8 mouse cellular contexts compared by ENCODE assay signal in genomic region chr8:122550234-122550994, GRCm38 (mm10). TPM values are rescaled to one million over a fixed set of nuclear protein-coding genes. Genes with fewer than 3 reads are reported as not detected.
A peak's percentile ranks its signal among the peaks of the same experiment; 100 is the strongest.
DNase-seq lines count a peak whose midpoint lies in the region; ATAC-seq and TF ChIP-seq lines count a peak whose summit lies in the region.

No protein-coding gene starts in this region.

- no peaks in the 10 kb centered on the region for H3K9me3 ChIP-seq in lung, postnatal 0 days (ENCODE audit: low read length)
- H3K9me3 ChIP-seq in stomach, embryonic 14.5 days (ENCODE audit: control insufficient read depth, low read depth, low read length), result no peaks in the 10 kb centered on the region

- H3K36me3 ChIP-seq in lung, postnatal 0 days (ENCODE audit: insufficient read depth, low read length), result no peaks in the 10 kb centered on the region
- H3K36me3 ChIP-seq in stomach, embryonic 14.5 days (ENCODE audit: control insufficient read depth, insufficient read depth, low read length), result no peaks in the 10 kb centered on the region

- peak overlapping the region; percentile 46 for H3K4me3 ChIP-seq in layer of hippocampus, adult 2 months
- peak overlapping the region; percentile 59 for H3K4me3 ChIP-seq in bone marrow, adult 2 months (replicated peaks; ENCODE audit: control insufficient read depth, low read depth, low read length)
- H3K4me3 ChIP-seq in lung, postnatal 0 days (ENCODE audit: low read depth, low read length), result peak overlapping the region; percentile 83
- peak overlapping the region; percentile 70 for H3K4me3 ChIP-seq in stomach, embryonic 14.5 days (ENCODE audit: low read depth, low read length)

- no peak for DNase-seq in layer of hippocampus, adult 2 months (ENCODE audit: low spot score in 2 of 2)
- DNase-seq in layer of hippocampus, postnatal 14 days (ENCODE audit: low spot score in 2 of 2), result no peak
- DNase-seq in gastrocnemius, postnatal 10 days, result peak; percentile 69
- DNase-seq in kidney, adult 18-20 months, result peak; percentile 74
- peak; percentile 78 for DNase-seq in lung, postnatal 0 days (ENCODE audit: low spot score)
- no peak for DNase-seq in cerebellum, adult 9-11 months

- peak overlapping the region; percentile 46; the same call in 1 of the 2 replicates for H3K27ac ChIP-seq in layer of hippocampus, adult 2 months
- peak overlapping the region; percentile 83 for H3K27ac ChIP-seq in bone marrow, adult 2 months (ENCODE audit: control insufficient read depth, insufficient read depth, low read depth, low read length, poor library complexity)
- H3K27ac ChIP-seq in lung, postnatal 0 days (ENCODE audit: low read length), result peak overlapping the region; percentile 93
- peak overlapping the region; percentile 90 for H3K27ac ChIP-seq in stomach, embryonic 14.5 days (ENCODE audit: low read length)

- peak overlapping the region; percentile 84 for H3K4me2 ChIP-seq in lung, postnatal 0 days (replicated peaks; ENCODE audit: low read depth, low read length)
- peak overlapping the region; percentile 72 for H3K4me2 ChIP-seq in stomach, embryonic 14.5 days (replicated peaks; ENCODE audit: low read depth, low read length)

- H3K9ac ChIP-seq in lung, postnatal 0 days (replicated peaks; ENCODE audit: low read depth), result peak overlapping the region; percentile 84
- peak overlapping the region; percentile 93 for H3K9ac ChIP-seq in stomach, embryonic 14.5 days (replicated peaks; ENCODE audit: low read depth, low read length)

- no peak for TF ChIP-seq EP300 in lung, postnatal 0 days (IDR thresholded peaks at IDR 0.05)

- 2% methylated on average over 52 of the region's 52 CpGs for WGBS in bone marrow, adult 2 months
- WGBS in lung, postnatal 0 days, result 2% methylated on average over 40 of the region's 52 CpGs
- WGBS in stomach, embryonic 14.5 days, result 3% methylated on average over 52 of the region's 52 CpGs

- H3K27me3 ChIP-seq in lung, postnatal 0 days (replicated peaks; ENCODE audit: insufficient read depth, low read length), result no peaks in the 10 kb centered on the region
- no peaks in the 10 kb centered on the region for H3K27me3 ChIP-seq in stomach, embryonic 14.5 days (ENCODE audit: control insufficient read depth, insufficient read depth, low read length)

- peak; percentile 52 for ATAC-seq in lung, postnatal 0 days
- ATAC-seq in stomach, embryonic 14.5 days (ENCODE audit: insufficient number of reproducible peaks, insufficient read depth, low FRiP score, low read depth), result peak; percentile 42

- TF ChIP-seq CTCF in layer of hippocampus, adult 2 months (conservative IDR thresholded peaks at IDR 0.05), result no peak
- no peak for TF ChIP-seq CTCF in bone marrow, adult 2 months (IDR thresholded peaks at IDR 0.05; ENCODE audit: control insufficient read depth, insufficient read depth, low read length)
- TF ChIP-seq CTCF in lung, postnatal 0 days (IDR thresholded peaks at IDR 0.05), result no peak

- H3K4me1 ChIP-seq in bone marrow, adult 2 months (ENCODE audit: control insufficient read depth, insufficient read depth, low read length), result peaks cover 15% of the 10 kb centered on the region
- peaks cover 28% of the 10 kb centered on the region for H3K4me1 ChIP-seq in lung, postnatal 0 days (ENCODE audit: insufficient read depth, low read depth, low read length)
- H3K4me1 ChIP-seq in stomach, embryonic 14.5 days (ENCODE audit: control insufficient read depth, insufficient read depth, low read length), result peaks cover 33% of the 10 kb centered on the region

- no peak for TF ChIP-seq POLR2A in bone marrow, adult 2 months (IDR thresholded peaks at IDR 0.05; ENCODE audit: borderline replicate concordance, control insufficient read depth, low read depth, low read length)

RNA-seq across cellular contexts. Expression of gene Piezo1, which starts 0.7 kb away (rescaled TPM):
- total RNA-seq in layer of hippocampus, adult 2 months (2021), result 1 to 10 TPM; 3.1 to 5.5 TPM
- 1 to 10 TPM; 5.1 to 6.5 TPM for total RNA-seq in layer of hippocampus, postnatal 14 days (2021)
- polyA plus RNA-seq in bone marrow, adult 2 months (2011; ENCODE audit: insufficient read depth, insufficient read length, low replicate concordance, missing spikeins), result 21.6 and 49.3 TPM in 2 replicates
- total RNA-seq in gastrocnemius, postnatal 10 days (2021), result 10 to 100 TPM; 24.5 to 30.9 TPM
- polyA plus RNA-seq in lung, postnatal 0 days (2015; fragmentation: Nextera tagmentation; extraction: Ambion mirVana), result 27.3 and 31.3 TPM in 2 replicates
- 15.6 and 24.2 TPM in 2 replicates for polyA plus RNA-seq in stomach, embryonic 14.5 days (2014; fragmentation: Nextera tagmentation; extraction: Ambion mirVana)

RNA-seq across cellular contexts. Expression of gene Cdt1, which starts 17.4 kb away (rescaled TPM):
- 1 to 10 TPM; 1.3 to 1.6 TPM for total RNA-seq in layer of hippocampus, adult 2 months (2021)
- 1 to 10 TPM; 2.0 to 2.9 TPM for total RNA-seq in layer of hippocampus, postnatal 14 days (2021)
- 62.8 and 68.5 TPM in 2 replicates for polyA plus RNA-seq in bone marrow, adult 2 months (2011; ENCODE audit: insufficient read depth, insufficient read length, low replicate concordance, missing spikeins)
- 1 to 10 TPM; 5.8 to 8.1 TPM for total RNA-seq in gastrocnemius, postnatal 10 days (2021)
- polyA plus RNA-seq in lung, postnatal 0 days (2015; fragmentation: Nextera tagmentation; extraction: Ambion mirVana), result 7.4 and 7.7 TPM in 2 replicates
- 34.8 and 36.4 TPM in 2 replicates for polyA plus RNA-seq in stomach, embryonic 14.5 days (2014; fragmentation: Nextera tagmentation; extraction: Ambion mirVana)

RNA-seq across cellular contexts. Expression of gene Aprt, which starts 26.3 kb away (rescaled TPM):
- total RNA-seq in layer of hippocampus, adult 2 months (2021), result 10 to 100 TPM; 60.7 to 62.3 TPM
- 10 to 100 TPM; 74.0 to 82.4 TPM for total RNA-seq in layer of hippocampus, postnatal 14 days (2021)
- polyA plus RNA-seq in bone marrow, adult 2 months (2011; ENCODE audit: insufficient read depth, insufficient read length, low replicate concordance, missing spikeins), result 41.8 and 95.4 TPM in 2 replicates
- total RNA-seq in gastrocnemius, postnatal 10 days (2021), result 10 to 100 TPM; 41.4 to 45.2 TPM
- polyA plus RNA-seq in lung, postnatal 0 days (2015; fragmentation: Nextera tagmentation; extraction: Ambion mirVana), result 203 and 206 TPM in 2 replicates
- polyA plus RNA-seq in stomach, embryonic 14.5 days (2014; fragmentation: Nextera tagmentation; extraction: Ambion mirVana), result 394 and 436 TPM in 2 replicates

Comparison
In these comparisons a context has a peak if more than half of its experiments do, and no peak if none do; other contexts are left out.
1. DNase-seq: peak in gastrocnemius, postnatal 10 days (single experiment), kidney, adult 18-20 months (single experiment) and lung, postnatal 0 days (single experiment); none in layer of hippocampus, adult 2 months (0 of 2), layer of hippocampus, postnatal 14 days (0 of 2) and cerebellum, adult 9-11 months (single experiment).
2. Peak in every context shown above with its lines, with median percentiles within 50 percentile points of each other: H3K27ac ChIP-seq and H3K4me3 ChIP-seq.